Mouse (Mus musculus) forebrain, embryonic 13.5 days (tissue): Measurements from ENCODE around the gene Lrrk1. TPM values are rescaled to one million over a fixed set of nuclear protein-coding genes. Genes with fewer than 3 reads are reported as not detected.

Experiments
- ATAC-seq: fragments of 200-750 bp; cut with Nextera tagmentation; 2 replicates; pipeline ENCODE4 v1.8.0; 2017
- H3K27ac ChIP-seq: fragments of 300-500 bp; sonication (generic); 2 replicates; pipeline ENCODE4 v1.5.1; 2015; ENCODE audit warnings: inconsistent platforms, mild to moderate bottlenecking, moderate library complexity
- H3K27me3 ChIP-seq: fragments of 300-500 bp; sonication (generic); 2 replicates; pipeline ENCODE4 v1.6.1; 2015; ENCODE audit warnings: mild to moderate bottlenecking, inconsistent platforms
- H3K36me3 ChIP-seq: fragments of 300-500 bp; sonication (generic); 2 replicates; pipeline ENCODE4 v1.6.1; 2015; ENCODE audit warnings: mild to moderate bottlenecking, inconsistent platforms; ENCODE audit not compliant: poor library complexity, severe bottlenecking
- H3K4me1 ChIP-seq: fragments of 300-500 bp; sonication (generic); 2 replicates; pipeline ENCODE4 v1.6.1; 2015; ENCODE audit warnings: inconsistent platforms
- H3K4me2 ChIP-seq: fragments of 300-500 bp; sonication (generic); 2 replicates; pipeline ENCODE4 v1.6.1; 2015; ENCODE audit warnings: inconsistent platforms, mild to moderate bottlenecking, moderate library complexity
- H3K4me3 ChIP-seq: fragments of 300-500 bp; sonication (generic); 2 replicates; pipeline ENCODE4 v1.5.1; 2015; ENCODE audit warnings: mild to moderate bottlenecking, inconsistent platforms
- H3K9ac ChIP-seq: fragments of 300-500 bp; sonication (generic); 2 replicates; pipeline ENCODE4 v1.6.1; 2015; ENCODE audit warnings: mild to moderate bottlenecking, inconsistent platforms
- H3K9me3 ChIP-seq: fragments of 300-500 bp; sonication (generic); replicated peaks from 2 replicates; pipeline ENCODE4 v1.6.1; 2016; ENCODE audit warnings: inconsistent platforms
- WGBS: fragments of 180-500 bp; shearing (Covaris S2); methylation state at CpG from one replicate; pipeline ENCODE4 v1.1.7; 2015; 5-methylcytosine and 5-hydroxymethylcytosine counted together
- polyA plus RNA-seq: library from polyadenylated mRNA; unstranded; fragments of >200 nt; fragmentation: Nextera tagmentation; extraction: Ambion mirVana; gene quantifications from 2 replicates; pipeline ENCODE4 v1.2.1, GENCODE M21; 2015

Lrrk1 gene
- polyA plus RNA-seq, 1 experiment from 2014 or later: 2.0 TPM

DNA sequence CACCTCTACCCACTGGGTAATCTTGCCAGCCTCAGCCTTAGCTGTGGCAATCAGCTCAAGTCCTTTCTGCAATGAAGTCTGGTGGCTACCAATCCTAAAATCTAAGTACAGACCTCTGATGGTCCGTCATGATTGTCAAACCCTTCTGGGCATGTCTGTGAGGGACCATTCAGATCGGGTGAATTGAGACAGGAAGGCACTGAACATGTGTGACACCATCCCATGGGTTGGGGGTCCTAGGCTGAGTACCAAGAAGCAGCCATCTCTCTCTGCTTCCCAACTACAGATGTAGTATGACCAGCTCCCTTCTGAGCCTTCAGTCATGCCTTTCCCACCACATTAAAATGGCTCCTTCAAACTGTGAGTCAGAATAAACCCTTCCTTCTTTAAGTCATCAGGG lies 80.4 kb downstream of the Lrrk1 start:
- WGBS: 88% methylated on average over 2 of the region's 2 CpGs
- H3K27ac ChIP-seq: no peak overlapping the region
- no peaks in the 10 kb centered on the region for H3K9me3 ChIP-seq
- H3K36me3 ChIP-seq: no peaks in the 10 kb centered on the region
- no peaks in the 10 kb centered on the region for H3K4me1 ChIP-seq
- H3K27me3 ChIP-seq: no peaks in the 10 kb centered on the region
- H3K9ac ChIP-seq: no peak overlapping the region
- no peak overlapping the region for H3K4me3 ChIP-seq
- ATAC-seq: no peak
- H3K4me2 ChIP-seq: no peak overlapping the region

- H3K4me2 ChIP-seq: no peak overlapping the region
- 83% methylated on average over 16 of the region's 16 CpGs for WGBS
- ATAC-seq: no peak
- no peak overlapping the region for H3K9ac ChIP-seq
- 0 out of 2 replicates have a peak, but pooled peaks cover 3% of the 10 kb centered on the region for H3K27me3 ChIP-seq
- no peak overlapping the region for H3K4me3 ChIP-seq
- H3K27ac ChIP-seq: no peak overlapping the region
- H3K9me3 ChIP-seq: no peaks in the 10 kb centered on the region
- no peaks in the 10 kb centered on the region for H3K4me1 ChIP-seq
- no peaks in the 10 kb centered on the region for H3K36me3 ChIP-seq
These were observed 82.4 kb downstream of the Lrrk1 start for GRCm38 (mm10) chr7:66305714-66306198.

- no peak for ATAC-seq
- no peak overlapping the region for H3K4me3 ChIP-seq
- H3K36me3 ChIP-seq: no peaks in the 10 kb centered on the region
- no peaks in the 10 kb centered on the region for H3K4me1 ChIP-seq
- 0 out of 2 replicates have a peak, but pooled peaks cover 3% of the 10 kb centered on the region for H3K27me3 ChIP-seq
- H3K27ac ChIP-seq: no peak overlapping the region
- no peak overlapping the region for H3K9ac ChIP-seq
- 82% methylated on average over 8 of the region's 8 CpGs for WGBS
- no peak overlapping the region for H3K4me2 ChIP-seq
- H3K9me3 ChIP-seq: no peaks in the 10 kb centered on the region
These were observed 83.0 kb downstream of the Lrrk1 start for GRCm38 (mm10) chr7:66304993-66305713.

- H3K27ac ChIP-seq: no peak overlapping the region
- no peak overlapping the region for H3K4me3 ChIP-seq
- H3K4me1 ChIP-seq: no peaks in the 10 kb centered on the region
- no peaks in the 10 kb centered on the region for H3K36me3 ChIP-seq
- no peaks in the 10 kb centered on the region for H3K9me3 ChIP-seq
- H3K9ac ChIP-seq: no peak overlapping the region
- H3K4me2 ChIP-seq: no peak overlapping the region
- WGBS: 92% methylated on average over 14 of the region's 14 CpGs
- H3K27me3 ChIP-seq: 0 out of 2 replicates have a peak, but pooled peaks cover 3% of the 10 kb centered on the region
- no peak for ATAC-seq
These were observed 84.1 kb downstream of the Lrrk1 start for GRCm38 (mm10) chr7:66303922-66304660.

DNA sequence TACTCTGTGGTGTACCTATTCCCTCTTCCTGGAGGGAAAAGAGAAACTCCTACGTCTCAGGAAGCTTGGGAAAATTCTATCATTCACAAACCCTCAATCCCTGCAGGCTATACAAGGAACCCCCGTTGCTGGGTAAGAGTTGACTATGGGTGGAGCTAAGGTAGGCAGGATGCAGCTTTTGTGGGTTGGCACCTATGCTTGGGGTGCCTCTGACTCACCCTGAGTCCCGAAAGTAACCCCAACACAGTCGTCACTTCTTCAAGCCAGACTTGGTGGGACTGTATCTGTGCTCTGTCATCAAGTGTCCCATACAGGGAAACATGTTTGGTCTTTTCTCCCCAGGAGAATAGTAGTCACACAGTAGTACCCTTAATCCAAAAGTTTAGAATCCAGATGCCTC lies 86.7 kb downstream of the Lrrk1 start:
- H3K9me3 ChIP-seq: no peaks in the 10 kb centered on the region
- no peak overlapping the region for H3K9ac ChIP-seq
- ATAC-seq: no peak
- 75% methylated on average over 4 of the region's 4 CpGs for WGBS
- H3K4me2 ChIP-seq: no peak overlapping the region
- H3K36me3 ChIP-seq: no peaks in the 10 kb centered on the region
- H3K27ac ChIP-seq: no peak overlapping the region
- peaks cover 8% of the 10 kb centered on the region; the same call in 1 of the 2 replicates for H3K27me3 ChIP-seq
- peaks cover 12% of the 10 kb centered on the region for H3K4me1 ChIP-seq
- H3K4me3 ChIP-seq: no peak overlapping the region

DNA sequence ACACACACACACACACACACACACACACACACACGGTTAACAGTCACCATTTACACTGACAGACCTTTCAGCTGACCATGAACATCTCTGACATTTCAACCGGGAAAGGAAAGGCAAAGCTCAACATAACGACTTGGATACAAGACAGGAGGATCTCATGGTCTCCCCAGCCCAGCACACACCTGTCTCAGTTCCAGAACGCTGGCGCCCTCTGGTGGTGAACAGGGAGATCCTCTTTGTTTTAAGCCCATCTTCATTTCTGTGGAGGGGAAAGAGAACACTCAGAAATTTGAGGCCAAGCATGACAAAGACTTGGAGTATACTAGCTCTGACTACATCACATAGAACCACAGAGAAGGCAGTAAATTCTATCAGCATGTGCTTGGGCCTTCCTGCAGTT lies 87.5 kb downstream of the Lrrk1 start:
- 8% methylated on average over 5 of the region's 5 CpGs for WGBS
- peaks cover 10% of the 10 kb centered on the region; the same call in 1 of the 2 replicates for H3K27me3 ChIP-seq
- H3K4me3 ChIP-seq: no peak overlapping the region
- H3K4me2 ChIP-seq: no peak overlapping the region
- H3K9ac ChIP-seq: no peak overlapping the region
- peak; percentile 75 for ATAC-seq
- H3K27ac ChIP-seq: no peak overlapping the region
- no peaks in the 10 kb centered on the region for H3K36me3 ChIP-seq
- H3K9me3 ChIP-seq: no peaks in the 10 kb centered on the region
- H3K4me1 ChIP-seq: peaks cover 14% of the 10 kb centered on the region

DNA sequence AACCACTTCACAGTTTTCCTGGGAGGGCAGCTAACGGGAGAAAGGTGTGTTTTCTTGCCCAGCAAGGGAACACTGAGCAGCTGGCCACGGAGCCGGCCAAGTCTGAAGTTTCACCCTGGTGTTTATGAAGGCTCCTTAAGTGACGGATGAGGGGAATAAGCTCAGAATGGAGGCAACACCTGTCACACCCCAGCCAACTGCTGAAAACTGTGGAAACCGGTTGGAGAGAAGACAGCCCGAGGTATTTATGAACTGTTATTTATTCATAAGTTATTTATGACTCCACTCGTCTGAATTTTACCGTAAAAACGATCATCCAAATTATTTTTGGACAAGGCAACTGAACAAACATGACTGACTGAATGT lies 90.5 kb downstream of the Lrrk1 start:
- Histone ChIP-seq H3K4me1 (peaks cover 14% of the 10 kb centered on the region), H3K4me2 (no peak overlapping the region), H3K27me3 (peaks cover 23% of the 10 kb centered on the region), H3K27ac (no peak overlapping the region), H3K4me3 (no peak overlapping the region), H3K36me3 (no peaks in the 10 kb centered on the region), H3K9ac (no peak overlapping the region), H3K9me3 (no peaks in the 10 kb centered on the region)
- WGBS: 67% methylated on average over 9 of the region's 9 CpGs
- no peak for ATAC-seq

- H3K36me3 ChIP-seq: no peaks in the 10 kb centered on the region
- peak overlapping the region; percentile 31 for H3K4me2 ChIP-seq
- no peak overlapping the region for H3K27ac ChIP-seq
- H3K4me1 ChIP-seq: peaks cover 14% of the 10 kb centered on the region
- WGBS: 16% methylated on average over 12 of the region's 12 CpGs
- no peaks in the 10 kb centered on the region for H3K9me3 ChIP-seq
- H3K27me3 ChIP-seq: peaks cover 23% of the 10 kb centered on the region
- peak; percentile 37; the same call in 1 of the 2 replicates for ATAC-seq
- H3K4me3 ChIP-seq: no peak overlapping the region
- H3K9ac ChIP-seq: peak overlapping the region; percentile 36; the same call in 1 of the 2 replicates
These were observed 91.1 kb downstream of the Lrrk1 start for GRCm38 (mm10) chr7:66296921-66297655.

DNA sequence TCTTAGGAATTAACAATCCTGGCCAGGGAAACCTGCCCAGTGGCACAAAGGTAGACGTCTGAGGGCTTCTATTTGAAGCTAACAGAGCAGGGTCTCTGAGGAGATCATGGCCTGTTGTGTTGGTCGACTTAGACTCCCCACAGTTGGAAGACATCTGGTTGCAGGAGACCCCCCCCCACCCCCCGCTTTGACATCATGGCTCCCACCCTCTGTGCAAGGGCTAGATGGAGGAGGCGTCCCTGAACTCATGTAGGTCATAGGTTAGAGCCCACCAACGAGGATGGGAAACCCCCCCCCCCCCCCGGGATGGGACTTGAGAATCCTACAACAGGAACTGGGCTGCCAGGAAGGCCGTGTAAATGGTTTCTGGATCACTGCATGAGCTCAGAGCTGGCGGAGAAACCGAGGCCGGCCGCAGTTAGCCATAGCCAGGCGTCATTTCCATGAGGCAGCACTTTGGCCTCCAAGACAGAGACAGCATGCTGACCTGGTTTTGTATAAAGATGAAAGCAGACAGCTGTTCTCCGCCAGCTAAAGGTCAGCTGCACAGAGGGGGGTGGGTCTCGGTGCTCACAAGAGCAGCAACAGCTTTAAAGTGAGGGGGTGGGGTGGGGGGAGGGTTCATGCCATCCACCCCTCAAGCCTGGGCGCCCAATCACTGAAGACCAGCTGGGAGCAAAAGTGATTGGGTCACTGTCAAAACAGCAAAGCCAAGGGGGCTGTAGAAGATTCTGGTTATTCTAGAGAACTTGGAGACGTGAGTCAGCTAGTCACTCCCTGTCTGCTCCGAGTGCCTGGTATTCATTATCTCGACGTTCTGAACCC lies 95.4 kb downstream of the Lrrk1 start:
- H3K27ac ChIP-seq: no peak overlapping the region
- H3K36me3 ChIP-seq: no peaks in the 10 kb centered on the region
- 50% methylated on average over 19 of the region's 19 CpGs for WGBS
- H3K4me1 ChIP-seq: peaks cover 14% of the 10 kb centered on the region
- H3K27me3 ChIP-seq: peaks cover 14% of the 10 kb centered on the region
- no peak for ATAC-seq
- no peaks in the 10 kb centered on the region for H3K9me3 ChIP-seq
- no peak overlapping the region for H3K4me2 ChIP-seq
- no peak overlapping the region for H3K4me3 ChIP-seq
- H3K9ac ChIP-seq: no peak overlapping the region

GRCm38 (mm10) chr7:66292010-66292409 lies 96.1 kb downstream of the Lrrk1 start:
- H3K27ac ChIP-seq: no peak overlapping the region
- H3K4me3 ChIP-seq: no peak overlapping the region
- H3K36me3 ChIP-seq: no peaks in the 10 kb centered on the region
- peaks cover 7% of the 10 kb centered on the region for H3K4me1 ChIP-seq
- WGBS: 85% methylated on average over 8 of the region's 8 CpGs
- H3K9me3 ChIP-seq: no peaks in the 10 kb centered on the region
- ATAC-seq: no peak
- H3K9ac ChIP-seq: no peak overlapping the region
- H3K4me2 ChIP-seq: no peak overlapping the region
- H3K27me3 ChIP-seq: peaks cover 14% of the 10 kb centered on the region

DNA sequence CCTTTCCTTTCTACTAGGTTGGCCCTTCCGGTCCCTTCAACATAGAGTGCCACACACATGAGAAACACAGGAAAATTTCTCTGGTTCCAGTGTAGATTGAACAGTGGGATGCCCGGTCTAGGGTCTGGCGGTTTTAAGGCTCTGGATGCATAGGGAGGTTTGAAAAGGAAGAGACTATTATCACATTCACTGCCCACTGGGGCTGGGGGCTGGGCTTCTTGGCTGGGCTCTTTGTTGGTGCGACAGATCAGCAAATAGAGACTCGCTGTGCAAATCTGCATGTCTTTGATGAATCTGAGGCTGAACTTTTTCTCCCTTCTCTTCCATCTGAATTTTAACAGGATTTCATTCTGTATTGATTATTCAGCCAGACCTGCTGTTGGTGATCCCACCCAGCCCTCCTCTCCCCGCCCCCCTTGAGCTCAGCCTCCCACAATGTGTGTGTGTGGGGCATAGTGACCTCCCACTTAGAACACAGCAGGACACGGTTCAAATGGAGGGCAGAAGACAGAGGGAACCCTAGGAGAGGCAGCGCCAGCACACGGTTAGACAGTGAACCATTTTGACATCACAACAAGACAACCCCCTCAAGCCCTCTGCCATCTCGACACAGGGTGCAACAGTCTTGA lies 105.1 kb downstream of the Lrrk1 start:
- no peak for ATAC-seq
- Histone ChIP-seq H3K9me3 (no peaks in the 10 kb centered on the region), H3K4me2 (no peak overlapping the region; the same call in 1 of the 2 replicates), H3K27ac (no peak overlapping the region), H3K9ac (no peak overlapping the region), H3K27me3 (no peaks in the 10 kb centered on the region), H3K4me3 (no peak overlapping the region), H3K4me1 (peaks cover 9% of the 10 kb centered on the region), H3K36me3 (no peaks in the 10 kb centered on the region)
- WGBS: 9% methylated on average over 10 of the region's 10 CpGs
